Mouse (Mus musculus): ENCODE results near the gene Arf1.
"Not testable (repeated sequence)": the region's sequence is repeated elsewhere in the genome, so short reads cannot be mapped to it uniquely, and the experiment has no call there.

Arf1 gene

DNA sequence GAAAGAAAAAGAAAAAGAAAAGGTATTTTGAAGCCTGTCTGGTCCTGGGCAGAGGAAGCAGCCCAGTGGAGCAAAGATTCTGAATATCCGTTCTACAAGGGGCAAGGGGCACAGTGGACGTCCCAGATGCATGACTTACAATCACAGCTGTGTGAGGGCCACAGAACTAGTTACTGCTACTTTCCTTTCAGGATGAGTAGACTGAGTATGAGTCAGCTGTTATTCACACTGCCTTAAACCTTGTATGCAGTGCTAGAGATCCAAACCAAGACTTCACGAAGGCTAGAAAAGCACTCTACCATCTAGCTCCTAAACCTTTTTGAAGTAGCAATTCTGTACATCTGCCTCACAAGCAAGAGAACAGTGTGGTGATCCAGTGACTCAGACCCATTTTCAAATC, 1.8 kb downstream of the Arf1 start:
- peak in 1 of 2 experiments; percentile 13 for DNase-seq

DNA sequence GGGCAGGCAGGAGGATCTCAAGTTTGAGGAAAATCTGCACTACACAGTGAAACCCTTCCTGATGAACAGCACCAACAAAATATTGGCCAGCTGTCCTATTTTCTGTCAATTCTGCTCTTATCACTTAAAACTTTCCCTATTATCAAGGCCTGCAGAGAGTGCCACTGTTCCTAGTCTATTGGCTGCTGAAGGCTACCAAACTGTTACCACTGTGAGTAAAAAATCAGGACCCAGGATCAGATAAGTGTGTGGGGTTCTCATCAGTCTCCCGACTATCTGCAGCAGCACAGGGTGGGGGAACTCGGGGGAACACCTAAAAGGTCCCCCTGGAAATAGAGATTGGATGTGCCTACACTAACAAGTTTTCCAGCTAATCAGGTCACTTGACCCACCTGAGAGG, 2.9 kb downstream of the Arf1 start:
- no peak for DNase-seq

DNA sequence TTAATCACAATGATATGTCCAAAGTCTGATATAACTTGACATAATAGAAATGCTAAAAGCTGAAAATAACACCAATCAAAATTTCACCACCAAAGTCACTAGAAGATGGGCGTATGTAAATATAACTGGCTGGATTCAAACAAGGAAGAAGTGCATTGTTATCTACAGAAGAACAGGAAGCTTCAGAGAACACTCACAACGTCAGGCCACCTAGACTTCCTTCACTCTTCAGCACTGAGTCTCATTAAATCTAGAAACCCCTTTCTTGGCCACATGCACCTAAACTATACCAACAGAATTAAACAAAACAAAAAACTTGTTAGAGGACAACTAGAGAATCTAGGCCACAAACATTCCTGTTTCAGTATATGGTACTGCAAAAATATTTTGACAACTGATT, 3.6 kb downstream of the Arf1 start:
- DNase-seq = no peak

GRCm38 (mm10) chr11:59224025-59224424, 4.0 kb downstream of the Arf1 start:
- no peak for DNase-seq

- DNase-seq = peak; percentile 55 to 69
These were observed 5.8 kb downstream of the Arf1 start for GRCm38 (mm10) chr11:59222306-59222705.

DNA sequence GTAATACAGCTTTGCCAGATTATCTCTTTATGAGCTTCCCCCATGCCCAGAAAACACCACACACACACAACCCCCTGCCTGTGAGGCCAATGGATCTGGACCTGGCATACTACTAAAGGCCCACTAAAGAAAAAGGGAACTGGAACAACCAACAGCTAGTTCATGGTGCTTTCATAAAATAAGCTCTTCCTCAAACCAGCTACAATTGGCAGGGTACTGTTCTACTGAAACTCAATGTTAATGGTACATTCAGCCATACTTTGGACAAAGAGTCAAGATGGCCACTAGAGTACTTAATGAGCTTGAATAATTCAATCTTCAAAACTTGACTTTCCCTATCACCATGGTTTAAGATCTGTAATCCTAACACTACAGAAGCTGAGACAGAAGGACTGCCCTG, 6.5 kb downstream of the Arf1 start:
- no peak for DNase-seq

DNA sequence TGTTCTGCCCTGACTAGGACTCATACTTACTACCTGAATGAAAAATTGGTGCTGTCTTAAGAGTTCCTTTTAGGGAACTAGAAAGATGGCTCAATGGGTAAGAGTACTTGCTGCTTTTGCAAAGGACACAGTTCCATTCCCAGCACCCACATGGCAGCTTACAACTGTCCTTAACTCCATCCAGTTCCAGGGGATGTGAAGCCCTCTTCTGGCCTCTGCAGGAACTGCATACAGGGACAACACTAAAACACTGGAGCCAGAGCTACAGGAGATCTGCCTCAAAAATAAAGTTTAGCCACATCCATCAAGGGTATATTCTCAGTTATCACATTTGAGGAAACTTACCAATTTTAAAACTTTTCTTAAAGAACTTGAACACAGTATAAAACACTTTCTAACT, 9.0 kb downstream of the Arf1 start:
- DNase-seq = peak; percentile 44 to 72

GRCm38 (mm10) chr11:59218389-59218998, 9.6 kb downstream of the Arf1 start:
- DNase-seq = peak; percentile 29 to 76

- DNase-seq = no peak
These were observed 11.1 kb downstream of the Arf1 start for GRCm38 (mm10) chr11:59216955-59217354.

DNA sequence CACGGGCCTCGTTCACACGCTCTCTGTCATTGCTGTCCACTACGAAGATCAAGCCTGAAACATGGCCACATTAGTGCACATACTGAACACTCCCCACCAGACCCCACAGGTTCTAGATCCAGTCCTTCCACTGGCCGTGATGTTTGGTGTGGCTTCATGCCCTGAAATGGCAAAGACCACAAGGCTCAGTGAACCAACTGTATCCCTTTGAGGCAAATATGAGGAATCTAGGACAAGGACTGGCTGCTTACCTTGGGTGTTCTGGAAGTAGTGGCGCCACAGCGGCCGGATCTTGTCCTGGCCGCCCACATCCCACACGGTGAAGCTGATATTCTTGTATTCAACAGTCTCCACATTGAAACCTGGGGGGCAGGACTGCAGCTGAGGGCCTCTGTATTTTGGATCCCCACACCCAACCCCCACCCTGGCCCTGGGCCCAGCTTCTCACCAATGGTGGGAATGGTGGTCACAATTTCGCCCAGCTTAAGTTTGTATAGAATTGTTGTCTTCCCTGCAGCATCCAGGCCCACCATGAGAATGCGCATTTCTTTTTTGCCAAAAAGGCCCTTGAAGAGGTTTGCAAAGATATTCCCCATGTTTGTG, 15.1 kb downstream of the Arf1 start:
- peak in 1 of 2 experiments; percentile 36 for DNase-seq

DNA sequence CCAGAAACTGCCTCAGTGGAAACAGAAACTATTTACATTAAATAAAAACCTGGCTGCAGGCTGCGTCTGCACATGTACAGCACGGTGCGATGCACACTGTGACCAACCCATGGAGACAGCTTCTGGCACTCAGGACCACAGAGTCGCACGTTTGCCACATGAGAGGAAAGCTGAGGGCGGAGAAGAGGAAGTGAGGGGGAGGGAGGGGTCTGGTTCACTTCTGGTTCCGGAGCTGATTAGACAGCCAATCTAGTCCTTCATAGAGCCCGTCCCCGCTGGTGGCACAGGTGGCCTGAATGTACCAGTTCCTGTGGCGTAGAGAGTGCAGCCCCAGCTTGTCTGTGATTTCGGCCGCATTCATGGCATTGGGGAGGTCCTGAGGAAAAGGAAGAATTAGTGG, 15.8 kb downstream of the Arf1 start:
- not testable (repeated sequence) for DNase-seq

- not testable (repeated sequence) for DNase-seq
These were observed 16.5 kb downstream of the Arf1 start for GRCm38 (mm10) chr11:59211561-59211960.

DNA sequence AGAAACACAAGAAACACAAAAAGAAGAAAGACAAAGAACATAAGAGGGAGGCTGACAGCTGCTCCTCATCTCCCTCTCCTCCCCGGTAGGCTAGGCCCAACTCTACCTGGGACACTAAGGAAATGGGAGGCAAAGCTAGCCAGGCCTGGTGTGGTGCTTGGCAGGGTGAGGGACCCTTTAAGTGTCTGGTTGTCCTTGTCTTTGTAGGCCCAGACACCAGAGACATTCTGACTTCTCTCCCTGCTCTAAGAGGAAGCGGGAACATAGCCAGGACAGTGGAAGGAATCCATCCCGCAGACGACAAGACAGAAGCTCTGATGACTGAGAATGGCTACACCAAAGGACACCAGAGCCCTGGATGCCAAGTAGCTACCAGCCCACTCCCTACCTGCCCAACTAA, 18.1 kb downstream of the Arf1 start:
- DNase-seq = no peak

- DNase-seq = no peak
These were observed 18.5 kb downstream of the Arf1 start for GRCm38 (mm10) chr11:59209580-59209979.

DNA sequence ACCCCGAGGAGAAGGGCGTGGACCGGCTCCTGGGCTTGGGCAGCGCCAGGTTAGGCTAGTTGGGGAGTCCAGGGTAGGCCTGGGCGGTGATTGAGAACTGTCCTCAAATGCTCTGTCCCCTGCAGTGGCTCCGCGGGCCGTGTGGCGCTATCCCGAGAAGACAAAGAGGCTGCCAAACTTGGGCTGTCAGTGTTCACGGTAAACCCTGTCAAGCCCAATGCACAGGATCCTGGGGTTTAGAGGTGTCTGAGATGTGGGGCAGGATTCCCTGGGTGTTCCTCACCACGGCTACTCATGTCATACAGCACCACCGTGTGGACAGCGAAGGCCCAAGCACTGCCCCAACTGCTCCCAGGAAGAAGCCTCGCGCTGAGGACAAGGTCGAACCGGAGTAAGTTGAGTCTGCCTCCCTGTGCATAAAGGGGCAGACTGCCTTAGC, 19.0 kb downstream of the Arf1 start:
- peak; percentile 76 to 82 for DNase-seq

DNA sequence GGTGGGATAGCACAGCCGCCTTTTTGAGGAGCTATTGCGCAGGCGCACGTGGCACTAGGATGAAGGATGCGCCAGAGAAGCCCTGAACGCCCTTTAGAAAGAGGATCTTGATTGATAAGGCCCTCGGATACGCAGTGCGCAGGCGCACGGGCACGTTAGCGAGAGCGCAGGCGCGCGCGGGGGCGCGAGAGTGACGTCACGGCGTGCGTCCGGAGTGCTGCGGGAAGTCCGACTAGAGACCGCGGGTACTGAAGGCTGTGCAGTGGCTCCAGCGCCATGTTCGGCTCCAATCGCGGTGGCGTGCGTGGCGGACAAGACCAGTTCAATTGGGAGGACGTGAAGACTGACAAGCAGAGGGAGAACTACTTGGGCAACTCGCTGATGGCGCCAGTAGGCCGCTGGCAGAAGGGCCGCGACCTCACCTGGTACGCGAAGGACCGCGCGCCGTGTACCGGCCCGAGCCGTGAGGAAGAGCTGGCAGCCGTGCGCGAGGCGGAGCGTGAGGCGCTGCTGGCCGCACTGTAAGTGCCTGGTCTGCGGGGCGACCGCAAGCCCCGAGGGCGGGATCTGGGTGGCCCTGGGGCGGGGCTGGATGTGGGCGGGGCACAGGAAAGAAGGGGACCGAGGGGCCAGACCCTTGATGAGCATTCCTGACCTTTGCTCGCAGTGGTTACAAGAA, 19.8 kb downstream of the Arf1 start, which contains the start of gene 2310033P09Rik:
TSS of gene 2310033P09Rik (plus strand) at position 169 of the 679 bp plus-strand sequence.
- peak; percentile 91 to 94 for DNase-seq

DNA sequence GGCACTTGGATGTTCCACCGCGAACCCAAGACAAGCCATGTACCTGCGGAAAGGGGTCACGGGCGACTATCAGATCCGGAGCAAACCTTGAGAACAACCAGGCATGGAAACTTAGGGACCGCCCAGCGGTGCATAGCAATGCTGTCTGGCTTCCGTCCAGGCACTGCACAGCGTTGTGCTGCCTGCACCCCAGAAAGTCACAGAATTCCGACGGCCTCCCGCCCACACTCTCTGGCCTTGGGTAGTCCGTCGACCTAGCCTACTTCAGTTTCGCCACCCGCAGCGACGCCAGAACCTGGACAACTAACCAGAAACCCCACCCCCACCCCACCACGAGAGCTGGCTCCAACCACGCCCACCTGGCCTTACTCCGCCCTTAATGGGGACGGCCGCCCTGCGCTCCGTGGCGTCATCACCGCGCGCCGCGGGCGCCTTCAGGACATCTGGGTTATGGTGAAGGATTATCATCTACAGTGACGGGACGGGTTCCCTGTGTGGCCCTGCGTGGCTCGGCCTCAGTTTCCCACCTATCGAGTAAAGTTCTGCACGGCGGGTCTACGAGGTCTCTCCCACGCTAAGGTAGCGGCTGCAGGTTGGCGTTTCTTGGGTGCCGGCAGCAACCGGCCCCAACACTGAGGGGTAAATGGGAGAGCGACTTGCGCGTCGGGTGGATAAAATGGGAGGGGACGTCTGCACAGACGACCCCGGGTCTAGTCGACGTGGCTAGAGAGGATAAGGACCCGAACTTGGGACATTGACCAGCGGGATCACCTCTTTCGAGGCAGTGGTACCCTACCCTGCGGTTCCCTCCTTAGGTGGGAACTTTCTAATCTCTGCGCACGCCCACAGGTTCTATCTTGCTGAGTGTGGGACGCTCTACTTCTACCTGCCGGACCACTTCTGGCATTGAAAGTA, 25.7 kb downstream of the Arf1 start, which contains the start of gene Mrpl55:
TSS of gene Mrpl55 (plus strand) at position 406 of the 915 bp plus-strand sequence.
- peak; percentile 96 to 99 for DNase-seq

- no peak for DNase-seq
These were observed 26.7 kb downstream of the Arf1 start for GRCm38 (mm10) chr11:59201216-59202002.

DNA sequence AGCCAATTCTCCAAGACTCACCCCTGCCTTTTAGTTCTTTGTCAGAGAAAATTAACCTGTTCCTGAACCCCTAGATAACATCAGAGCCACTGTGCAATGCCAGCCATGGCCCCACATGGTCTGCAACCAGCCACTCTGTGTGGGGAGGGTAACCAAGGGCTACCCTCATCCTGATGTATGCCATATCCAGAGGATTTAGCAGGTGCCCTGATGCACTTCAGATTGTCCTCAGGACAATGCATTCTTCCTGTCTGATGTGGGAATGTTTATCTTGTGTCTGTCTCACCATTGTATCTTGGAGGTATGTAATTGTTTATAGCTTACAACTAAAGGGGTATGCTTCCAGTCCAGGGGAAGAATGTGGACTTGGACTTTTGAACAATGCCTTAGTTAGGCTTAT, 31.8 kb downstream of the Arf1 start:
- DNase-seq = no peak

DNA sequence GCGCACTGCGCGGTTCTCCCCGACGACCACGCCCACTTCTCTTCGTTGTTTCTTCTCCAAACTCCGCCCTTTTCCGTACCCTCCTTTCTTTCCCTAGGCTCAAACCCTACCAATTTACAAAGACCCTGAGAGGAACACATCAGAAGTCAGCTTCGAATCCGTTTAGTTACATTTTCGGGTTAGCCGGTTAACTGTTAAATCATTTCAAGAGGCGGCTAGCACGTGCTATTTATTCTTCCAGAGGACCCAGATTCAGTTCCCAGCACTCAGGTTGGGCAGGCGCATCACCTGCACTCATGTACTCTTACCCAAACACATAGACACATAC, 36.0 kb downstream of the Arf1 start, which contains the start of gene Guk1:
TSS of gene Guk1 (minus strand) at position 154 of the 328 bp plus-strand sequence.
- no peak for DNase-seq

- DNase-seq = peak; percentile 96
These were observed 36.6 kb downstream of the Arf1 start for GRCm38 (mm10) chr11:59191231-59192058.
